Mouse (Mus musculus): Measurements from ENCODE around the gene Sema3f.
A peak's percentile ranks its signal among the peaks of the same experiment; 100 is the strongest.

DNA sequence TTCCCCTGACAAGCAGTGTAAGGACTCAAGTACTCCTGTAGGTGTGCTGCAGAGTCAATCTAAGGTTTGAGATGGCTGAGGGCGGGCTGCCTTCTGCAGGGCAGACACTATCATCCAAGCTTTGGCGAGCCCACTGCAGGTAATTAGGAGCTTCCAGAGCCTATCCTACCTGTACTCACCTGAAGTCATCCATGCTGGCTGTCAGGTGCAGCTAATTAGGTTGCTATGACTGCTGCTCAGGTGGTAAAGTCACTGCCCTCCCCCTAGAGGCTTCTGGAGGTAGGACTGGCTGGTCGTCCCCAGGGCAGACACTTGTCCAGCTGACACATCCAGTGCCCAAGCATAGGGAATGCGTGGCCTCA is 28.5 kb upstream of the Sema3f start:
- TF ChIP-seq CTCF (IDR thresholded peaks at IDR 0.05; ENCODE audit: borderline replicate concordance, insufficient read depth, low read depth, low read length) (peak; percentile 44), POLR2A (IDR thresholded peaks at IDR 0.05; ENCODE audit: borderline replicate concordance, insufficient read depth, low read length) (no peak)
